Mouse (Mus musculus) midbrain, postnatal 0 days (tissue): ENCODE measurements at regions not wholly inside any gene's neighbourhood (a gene's known extent, or its start where the extent isn't known, plus 50 kb on each side); places are given as distances from the start of the nearest gene placed in this dataset.
A peak's percentile ranks its signal among the peaks of the same experiment; 100 is the strongest.

ENCODE experiments used
- ATAC-seq: fragments of 200-750 bp; cut with Nextera tagmentation; 2 replicates; pipeline ENCODE4 v1.8.0; 2017; ENCODE audit warnings: moderate number of reproducible peaks, mild to moderate bottlenecking, moderate TSS enrichment, moderate library complexity; ENCODE audit not compliant: low FRiP score
- DNase-seq: peaks from one replicate; pipeline ENCODE4 v3.0.0-alpha.2; 2015; ENCODE audit warnings: low spot score
- H3K27ac ChIP-seq: fragments of 300-500 bp; sonication (generic); 2 replicates; pipeline ENCODE4 v1.5.1; 2014; ENCODE audit warnings: low read depth, mild to moderate bottlenecking, low read length, mixed read lengths
- H3K27me3 ChIP-seq: fragments of 300-500 bp; sonication (generic); 2 replicates; pipeline ENCODE4 v1.6.1; 2014; ENCODE audit warnings: low read length, control low read depth, mixed read lengths; ENCODE audit not compliant: insufficient read depth
- H3K36me3 ChIP-seq: fragments of 300-500 bp; sonication (generic); 2 replicates; pipeline ENCODE4 v1.6.1; 2014; ENCODE audit warnings: low read length, control low read depth, mixed read lengths; ENCODE audit not compliant: insufficient read depth
- H3K4me1 ChIP-seq: fragments of 300-500 bp; sonication (generic); 2 replicates; pipeline ENCODE4 v1.6.1; 2014; ENCODE audit warnings: mild to moderate bottlenecking, control low read depth, antibody characterized with exemption, low read length, mixed read lengths; ENCODE audit not compliant: insufficient read depth
- H3K4me2 ChIP-seq: fragments of 300-500 bp; sonication (generic); 2 replicates; pipeline ENCODE4 v1.6.1; 2014; ENCODE audit warnings: low read depth, mild to moderate bottlenecking, low read length, mixed read lengths; ENCODE audit not compliant: poor library complexity, severe bottlenecking
- H3K4me3 ChIP-seq: fragments of 300-500 bp; sonication (generic); 2 replicates; pipeline ENCODE4 v1.5.1; 2014; ENCODE audit warnings: low read depth, mild to moderate bottlenecking, low read length, moderate library complexity
- H3K9ac ChIP-seq: fragments of 300-500 bp; sonication (generic); replicated peaks from 2 replicates; pipeline ENCODE4 v1.6.1; 2014; ENCODE audit warnings: mild to moderate bottlenecking, low read length, moderate library complexity, mixed read lengths; ENCODE audit not compliant: poor library complexity, severe bottlenecking
- H3K9me3 ChIP-seq: fragments of 300-500 bp; sonication (generic); 2 replicates; pipeline ENCODE4 v1.6.1; 2016; ENCODE audit warnings: low read length, control low read depth
- CTCF ChIP-seq: IDR thresholded peaks from 2 replicates; pipeline ENCODE4 v1.5.1; 2016; ENCODE audit warnings: antibody characterized with exemption, mild to moderate bottlenecking
- WGBS: fragments of 180-500 bp; shearing (Covaris S2); extraction: QIAGEN DNeasy Blood & Tissue Kit; methylation state at CpG from one replicate; pipeline ENCODE4 v1.1.7; 2014; 5-methylcytosine and 5-hydroxymethylcytosine counted together

- no peak for DNase-seq
- 85% methylated on average over 6 of the region's 6 CpGs for WGBS
Measured at GRCm38 (mm10) chr14:105720816-105721510, 175.7 kb downstream of the Spry2 start.

GRCm38 (mm10) chr14:105718676-105719441, 177.8 kb downstream of the Spry2 start:
- Histone ChIP-seq H3K9me3 (no peaks in the 10 kb centered on the region), H3K27me3 (no peaks in the 10 kb centered on the region), H3K9ac (no peak overlapping the region), H3K4me1 (no peaks in the 10 kb centered on the region), H3K4me2 (no peak overlapping the region), H3K36me3 (no peaks in the 10 kb centered on the region), H3K4me3 (no peak overlapping the region), H3K27ac (no peak overlapping the region)
- no peak for TF ChIP-seq CTCF
- ATAC-seq, result no peak
- no peak for DNase-seq
- WGBS, result 78% methylated on average over 6 of the region's 6 CpGs

More at GRCm38 (mm10) chr14:105720816-105721510, 175.7 kb downstream of the Spry2 start:
- Histone ChIP-seq H3K4me2 (no peak overlapping the region), H3K9ac (no peak overlapping the region), H3K4me1 (no peaks in the 10 kb centered on the region), H3K27ac (no peak overlapping the region), H3K36me3 (no peaks in the 10 kb centered on the region), H3K9me3 (no peaks in the 10 kb centered on the region), H3K4me3 (no peak overlapping the region), H3K27me3 (no peaks in the 10 kb centered on the region)
- no peak for ATAC-seq
- no peak for TF ChIP-seq CTCF

GRCm38 (mm10) chr14:105717821-105718220, 178.8 kb downstream of the Spry2 start:
- WGBS, result 79% methylated on average over 2 of the region's 2 CpGs
- H3K4me2 ChIP-seq, result no peak overlapping the region
- no peaks in the 10 kb centered on the region for H3K9me3 ChIP-seq
- no peaks in the 10 kb centered on the region for H3K4me1 ChIP-seq
- H3K27me3 ChIP-seq, result no peaks in the 10 kb centered on the region
- H3K4me3 ChIP-seq, result no peak overlapping the region
- no peak for DNase-seq
- TF ChIP-seq CTCF, result no peak
- no peak for ATAC-seq
- H3K36me3 ChIP-seq, result no peaks in the 10 kb centered on the region
- no peak overlapping the region for H3K9ac ChIP-seq
- H3K27ac ChIP-seq, result no peak overlapping the region

GRCm38 (mm10) chr14:105708691-105709090, 187.9 kb downstream of the Spry2 start:
- Histone ChIP-seq H3K4me1 (no peaks in the 10 kb centered on the region), H3K9ac (no peak overlapping the region), H3K4me2 (no peak overlapping the region), H3K27me3 (no peaks in the 10 kb centered on the region), H3K4me3 (no peak overlapping the region), H3K36me3 (no peaks in the 10 kb centered on the region), H3K9me3 (no peaks in the 10 kb centered on the region), H3K27ac (no peak overlapping the region)
- 69% methylated on average over 2 of the region's 2 CpGs for WGBS
- TF ChIP-seq CTCF, result no peak
- ATAC-seq (no peak), DNase-seq (no peak)

GRCm38 (mm10) chr14:105706756-105707155, 189.9 kb downstream of the Spry2 start:
- Histone ChIP-seq H3K9ac (no peak overlapping the region), H3K27me3 (no peaks in the 10 kb centered on the region)

GRCm38 (mm10) chr14:105698616-105699015, 198.0 kb downstream of the Spry2 start:
- H3K4me3 ChIP-seq, result no peak overlapping the region
- H3K4me1 ChIP-seq, result no peaks in the 10 kb centered on the region; the same call in 1 of the 2 replicates
- WGBS, result 32% methylated on average over 1 of the region's 1 CpGs
- H3K9me3 ChIP-seq, result no peaks in the 10 kb centered on the region
- ATAC-seq (no peak), DNase-seq (peak; percentile 37)
- H3K36me3 ChIP-seq, result no peaks in the 10 kb centered on the region
- no peak overlapping the region for H3K9ac ChIP-seq
- TF ChIP-seq CTCF, result no peak
- H3K27ac ChIP-seq, result no peak overlapping the region
- no peaks in the 10 kb centered on the region for H3K27me3 ChIP-seq
- no peak overlapping the region for H3K4me2 ChIP-seq

More at GRCm38 (mm10) chr14:105706756-105707155, 189.9 kb downstream of the Spry2 start:
- Histone ChIP-seq H3K36me3 (no peaks in the 10 kb centered on the region), H3K4me1 (no peaks in the 10 kb centered on the region), H3K4me3 (no peak overlapping the region), H3K9me3 (no peaks in the 10 kb centered on the region), H3K27ac (no peak overlapping the region), H3K4me2 (no peak overlapping the region)
- 97% methylated on average over 7 of the region's 7 CpGs for WGBS
- no peak for ATAC-seq
- TF ChIP-seq CTCF, result no peak
- DNase-seq, result no peak
